Mouse (Mus musculus): ENCODE results near the gene Klk1b26. TPM values are rescaled to one million over a fixed set of nuclear protein-coding genes. Genes with fewer than 3 reads are reported as not detected.
"Not testable (repeated sequence)": the region's sequence is repeated elsewhere in the genome, so short reads cannot be mapped to it uniquely, and the experiment has no call there.

The Klk1b26 gene
- polyA plus RNA-seq (2014; fragmentation: Nextera tagmentation; extraction: Ambion mirVana): not detected in 2 replicates

DNA sequence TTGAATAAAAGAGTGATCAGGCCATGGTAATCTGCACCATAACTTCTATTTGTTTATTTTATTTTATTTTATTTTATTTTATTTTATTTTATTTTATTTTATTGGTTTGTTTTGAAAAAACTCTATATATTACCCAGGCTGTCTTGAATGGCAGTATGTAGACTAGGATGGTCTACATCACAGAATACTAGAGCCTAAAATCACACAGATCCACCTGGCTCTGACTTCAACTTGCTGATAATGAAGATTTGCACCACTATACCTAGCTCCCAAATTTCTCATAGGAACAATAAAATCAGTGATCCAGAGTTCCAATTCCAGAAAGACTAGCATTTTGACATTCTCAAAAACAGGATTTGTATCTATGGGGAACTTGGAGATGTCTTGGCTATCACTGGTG lies at the start of gene Klk1b26:
Klk1b26 (plus strand) TSS at position 301 of the 400 bp plus-strand sequence.
- not testable (repeated sequence) for H3K36me3 ChIP-seq (ENCODE audit: control insufficient read depth, insufficient read depth, low read length); H3K27ac ChIP-seq (ENCODE audit: low read depth, low read length); H3K27me3 ChIP-seq (ENCODE audit: control insufficient read depth, insufficient read depth, low read length); H3K9ac ChIP-seq (replicated peaks; ENCODE audit: low read depth, low read length); H3K4me1 ChIP-seq (ENCODE audit: control insufficient read depth, insufficient read depth, low read length); H3K9me3 ChIP-seq (ENCODE audit: control insufficient read depth, low read length); ATAC-seq (ENCODE audit: low read depth); H3K4me2 ChIP-seq (ENCODE audit: low read depth, low read length); H3K4me3 ChIP-seq (ENCODE audit: low read depth, low read length)

DNA sequence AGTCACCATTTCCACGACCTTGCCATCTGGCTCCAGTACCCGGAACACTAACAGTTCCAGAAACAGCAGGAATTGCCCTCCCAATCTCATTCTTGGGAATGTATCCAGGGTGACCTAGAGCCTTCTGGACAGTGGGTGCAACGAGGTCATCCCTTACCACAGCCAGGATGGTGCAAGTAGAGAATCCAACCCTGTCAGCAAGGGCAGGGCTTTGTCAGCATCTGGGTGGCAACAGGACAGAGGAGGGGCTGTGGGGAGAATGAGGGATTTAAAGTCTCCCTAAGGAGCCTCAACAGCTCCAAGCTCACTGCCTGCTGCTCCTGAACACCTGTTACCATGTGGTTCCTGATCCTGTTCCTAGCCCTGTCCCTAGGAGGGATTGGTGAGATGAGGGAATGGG lies 45.5 kb upstream of the Klk1b26 start, which contains the start of gene Klk1b1:
Klk1b1 (plus strand) TSS at position 301 of the 400 bp plus-strand sequence.
- no peak within 1 kb of the TSS for H3K9ac ChIP-seq (replicated peaks; ENCODE audit: low read depth, low read length)
- WGBS: 74% methylated on average over 3 of the region's 3 CpGs

DNA sequence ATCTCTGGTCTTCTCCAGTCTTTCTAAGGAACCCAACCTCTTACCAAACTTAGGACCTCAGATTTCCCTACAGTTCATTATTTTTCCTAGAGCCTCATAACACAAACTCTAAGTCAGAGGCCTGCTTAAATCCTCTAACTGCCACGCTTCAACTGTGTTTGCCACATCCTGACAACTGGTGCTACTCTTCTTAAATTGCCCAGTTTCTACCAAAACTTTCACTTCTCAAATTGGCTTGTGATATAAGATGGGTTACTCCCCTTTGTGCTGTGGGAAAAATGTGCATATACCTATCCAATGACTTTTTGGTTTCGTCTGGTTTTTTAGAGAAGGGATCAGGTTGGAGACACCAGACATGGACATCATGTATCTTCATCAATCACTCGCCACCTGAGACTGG lies 44.9 kb upstream of the Klk1b26 start:
- 86% methylated on average over 3 of the region's 3 CpGs for WGBS
- H3K27me3 ChIP-seq (ENCODE audit: control insufficient read depth, insufficient read depth, low read length): no peaks in the 10 kb centered on the region
- no peak overlapping the region for H3K27ac ChIP-seq (ENCODE audit: low read depth, low read length)
- H3K9ac ChIP-seq (replicated peaks; ENCODE audit: low read depth, low read length): no peak overlapping the region
- no peak overlapping the region for H3K4me3 ChIP-seq (ENCODE audit: low read depth, low read length)
- no peak for ATAC-seq (ENCODE audit: low read depth)
- H3K4me1 ChIP-seq (ENCODE audit: control insufficient read depth, insufficient read depth, low read length): no peaks in the 10 kb centered on the region
- no peak overlapping the region for H3K4me2 ChIP-seq (ENCODE audit: low read depth, low read length)
- H3K36me3 ChIP-seq (ENCODE audit: control insufficient read depth, insufficient read depth, low read length): no peaks in the 10 kb centered on the region
- H3K9me3 ChIP-seq (ENCODE audit: control insufficient read depth, low read length): no peaks in the 10 kb centered on the region

More for the DNA sequence above, 45.5 kb upstream of the Klk1b26 start, which contains the start of gene Klk1b1:
- ATAC-seq (ENCODE audit: low read depth): no peak
- Histone ChIP-seq H3K9me3 (ENCODE audit: control insufficient read depth, low read length) (no peaks in the 10 kb centered on the region), H3K36me3 (ENCODE audit: control insufficient read depth, insufficient read depth, low read length) (no peaks in the 10 kb centered on the region), H3K4me3 (ENCODE audit: low read depth, low read length) (no peak within 1 kb of the TSS), H3K27me3 (ENCODE audit: control insufficient read depth, insufficient read depth, low read length) (no peaks in the 10 kb centered on the region), H3K27ac (ENCODE audit: low read depth, low read length) (no peak within 1 kb of the TSS), H3K4me2 (ENCODE audit: low read depth, low read length) (no peak within 1 kb of the TSS), H3K4me1 (ENCODE audit: control insufficient read depth, insufficient read depth, low read length) (no peaks in the 10 kb centered on the region)

- no peak for ATAC-seq (ENCODE audit: low read depth)
- H3K27ac ChIP-seq (ENCODE audit: low read depth, low read length): no peak overlapping the region
- no peak overlapping the region for H3K4me2 ChIP-seq (ENCODE audit: low read depth, low read length)
- no peak overlapping the region for H3K4me3 ChIP-seq (ENCODE audit: low read depth, low read length)
- H3K9me3 ChIP-seq (ENCODE audit: control insufficient read depth, low read length): no peaks in the 10 kb centered on the region
- 87% methylated on average over 2 of the region's 2 CpGs for WGBS
- no peaks in the 10 kb centered on the region for H3K27me3 ChIP-seq (ENCODE audit: control insufficient read depth, insufficient read depth, low read length)
- H3K9ac ChIP-seq (replicated peaks; ENCODE audit: low read depth, low read length): no peak overlapping the region
- H3K36me3 ChIP-seq (ENCODE audit: control insufficient read depth, insufficient read depth, low read length): no peaks in the 10 kb centered on the region
- H3K4me1 ChIP-seq (ENCODE audit: control insufficient read depth, insufficient read depth, low read length): no peaks in the 10 kb centered on the region
Observed at GRCm38 (mm10) chr7:43967612-43968011, 44.4 kb upstream of the Klk1b26 start.

GRCm38 (mm10) chr7:43975761-43976160 lies 36.2 kb upstream of the Klk1b26 start, which contains the start of gene Klk1b9:
TSS of gene Klk1b9 (plus strand) at chr7:43976061.
- not testable (repeated sequence) for H3K4me3 ChIP-seq (ENCODE audit: low read depth, low read length); H3K36me3 ChIP-seq (ENCODE audit: control insufficient read depth, insufficient read depth, low read length); H3K27me3 ChIP-seq (ENCODE audit: control insufficient read depth, insufficient read depth, low read length); H3K4me1 ChIP-seq (ENCODE audit: control insufficient read depth, insufficient read depth, low read length); ATAC-seq (ENCODE audit: low read depth); H3K9me3 ChIP-seq (ENCODE audit: control insufficient read depth, low read length); H3K4me2 ChIP-seq (ENCODE audit: low read depth, low read length); H3K27ac ChIP-seq (ENCODE audit: low read depth, low read length); H3K9ac ChIP-seq (replicated peaks; ENCODE audit: low read depth, low read length)
- WGBS: 82% methylated on average over 1 of the region's 1 CpGs

DNA sequence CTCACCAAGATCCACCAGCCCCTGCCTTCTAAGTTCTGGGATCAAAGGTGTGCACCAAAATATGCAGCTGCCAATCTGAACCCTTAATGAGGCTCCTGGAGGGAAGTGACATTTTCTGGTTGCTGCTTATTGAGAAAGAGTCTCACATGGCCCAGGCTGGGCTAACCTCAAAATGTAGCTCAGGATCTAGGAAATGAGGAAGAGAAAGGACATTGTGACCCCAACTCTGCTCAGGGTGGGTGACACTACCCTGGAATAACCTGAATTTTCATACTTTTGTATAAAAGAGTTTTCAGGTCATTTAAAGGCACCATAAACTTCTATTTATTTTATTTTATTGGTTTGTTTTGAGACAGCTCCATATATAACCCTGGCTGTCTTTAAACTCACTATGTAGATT lies 26.3 kb upstream of the Klk1b26 start:
- Histone ChIP-seq H3K9ac (replicated peaks; ENCODE audit: low read depth, low read length) (no peak overlapping the region), H3K4me1 (ENCODE audit: control insufficient read depth, insufficient read depth, low read length) (no peaks in the 10 kb centered on the region), H3K36me3 (ENCODE audit: control insufficient read depth, insufficient read depth, low read length) (no peaks in the 10 kb centered on the region), H3K27ac (ENCODE audit: low read depth, low read length) (no peak overlapping the region), H3K4me3 (ENCODE audit: low read depth, low read length) (no peak overlapping the region), H3K4me2 (ENCODE audit: low read depth, low read length) (no peak overlapping the region), H3K9me3 (ENCODE audit: control insufficient read depth, low read length) (no peaks in the 10 kb centered on the region), H3K27me3 (ENCODE audit: control insufficient read depth, insufficient read depth, low read length) (no peaks in the 10 kb centered on the region)
- ATAC-seq (ENCODE audit: low read depth): no peak

- ATAC-seq (ENCODE audit: low read depth): not testable (repeated sequence)
Observed at GRCm38 (mm10) chr7:43994821-43995220, 17.1 kb upstream of the Klk1b26 start.

GRCm38 (mm10) chr7:43995577-43995976 lies 16.4 kb upstream of the Klk1b26 start, which contains the start of gene Klk1b11:
TSS of gene Klk1b11 (plus strand) at chr7:43995877.
- WGBS: 86% methylated on average over 4 of the region's 4 CpGs
- not testable (repeated sequence) for H3K4me2 ChIP-seq (ENCODE audit: low read depth, low read length); H3K4me3 ChIP-seq (ENCODE audit: low read depth, low read length); H3K36me3 ChIP-seq (ENCODE audit: control insufficient read depth, insufficient read depth, low read length); H3K9ac ChIP-seq (replicated peaks; ENCODE audit: low read depth, low read length); H3K27me3 ChIP-seq (ENCODE audit: control insufficient read depth, insufficient read depth, low read length); ATAC-seq (ENCODE audit: low read depth); H3K4me1 ChIP-seq (ENCODE audit: control insufficient read depth, insufficient read depth, low read length); H3K9me3 ChIP-seq (ENCODE audit: control insufficient read depth, low read length); H3K27ac ChIP-seq (ENCODE audit: low read depth, low read length)

More at GRCm38 (mm10) chr7:43994821-43995220, 17.1 kb upstream of the Klk1b26 start:
- not testable (repeated sequence) for H3K4me1 ChIP-seq (ENCODE audit: control insufficient read depth, insufficient read depth, low read length); H3K9ac ChIP-seq (replicated peaks; ENCODE audit: low read depth, low read length); H3K27me3 ChIP-seq (ENCODE audit: control insufficient read depth, insufficient read depth, low read length); H3K36me3 ChIP-seq (ENCODE audit: control insufficient read depth, insufficient read depth, low read length); H3K4me2 ChIP-seq (ENCODE audit: low read depth, low read length); H3K27ac ChIP-seq (ENCODE audit: low read depth, low read length); H3K4me3 ChIP-seq (ENCODE audit: low read depth, low read length); H3K9me3 ChIP-seq (ENCODE audit: control insufficient read depth, low read length)
- 86% methylated on average over 1 of the region's 1 CpGs for WGBS

DNA sequence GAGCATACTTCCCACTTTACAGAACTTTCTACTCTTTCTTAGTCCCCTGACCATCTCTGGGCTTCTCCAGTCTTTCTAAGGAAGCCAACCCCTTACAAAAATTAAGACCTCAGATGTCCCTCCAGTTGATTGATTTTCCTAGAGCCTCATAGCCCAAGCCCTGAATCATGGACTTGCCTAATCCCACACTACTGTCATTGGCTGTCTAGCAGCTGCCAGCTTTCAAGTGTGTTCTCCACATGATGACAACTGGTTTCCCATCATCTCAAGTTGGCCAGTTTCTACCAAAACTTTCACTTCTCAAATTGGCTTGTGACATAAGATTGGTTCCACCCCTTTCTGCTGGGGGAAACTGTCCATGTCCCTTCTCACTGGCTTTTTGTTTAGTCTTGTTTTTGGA lies 7.1 kb upstream of the Klk1b26 start:
- no peak overlapping the region for H3K27ac ChIP-seq (ENCODE audit: low read depth, low read length)
- H3K9ac ChIP-seq (replicated peaks; ENCODE audit: low read depth, low read length): no peak overlapping the region
- no peaks in the 10 kb centered on the region for H3K36me3 ChIP-seq (ENCODE audit: control insufficient read depth, insufficient read depth, low read length)
- H3K4me1 ChIP-seq (ENCODE audit: control insufficient read depth, insufficient read depth, low read length): no peaks in the 10 kb centered on the region
- ATAC-seq (ENCODE audit: low read depth): no peak
- no peaks in the 10 kb centered on the region for H3K9me3 ChIP-seq (ENCODE audit: control insufficient read depth, low read length)
- no peak overlapping the region for H3K4me2 ChIP-seq (ENCODE audit: low read depth, low read length)
- H3K27me3 ChIP-seq (ENCODE audit: control insufficient read depth, insufficient read depth, low read length): no peaks in the 10 kb centered on the region
- H3K4me3 ChIP-seq (ENCODE audit: low read depth, low read length): no peak overlapping the region
